Mouse (Mus musculus): ENCODE measurements around the gene Gm49416. TPM values are rescaled to one million over a fixed set of nuclear protein-coding genes. Genes with fewer than 3 reads are reported as not detected.

Gm49416 gene
- polyA plus RNA-seq, 1 experiment from 2014 or later: not detected

DNA sequence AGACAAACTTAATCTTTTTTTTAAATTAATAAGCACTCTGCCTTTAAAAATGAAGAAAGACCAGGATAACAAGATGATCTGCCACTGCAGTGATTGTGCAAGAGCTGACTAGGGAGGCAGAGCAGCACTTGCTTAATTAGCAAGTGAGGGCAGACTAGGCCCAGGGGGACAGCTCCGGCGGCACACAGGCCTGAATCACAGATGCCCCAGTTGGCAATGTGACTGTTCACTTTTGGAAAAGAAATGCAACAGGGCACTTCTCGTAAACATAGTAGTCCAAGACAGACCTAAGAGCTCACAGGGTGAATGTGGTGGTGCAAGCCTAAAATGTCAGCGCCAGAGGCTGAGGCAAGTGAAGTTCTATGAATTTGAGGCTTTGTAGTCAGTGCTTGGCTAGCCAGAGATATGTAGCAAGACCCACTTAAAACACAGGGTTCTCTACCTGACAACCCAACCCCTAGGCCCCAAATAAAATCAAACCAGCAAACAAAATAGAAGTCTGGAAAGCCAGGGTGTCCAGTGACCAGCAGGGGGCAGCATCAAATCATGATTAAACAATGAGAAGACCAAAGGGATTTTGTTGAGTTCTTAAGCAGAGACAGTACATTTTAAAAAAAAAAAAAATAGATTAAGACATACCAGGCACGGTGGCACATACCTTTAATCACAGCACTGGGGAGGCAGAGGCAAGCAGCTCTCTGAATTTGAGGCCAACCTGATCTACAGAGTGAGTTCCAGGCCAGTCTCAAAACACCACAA, 44.2 kb upstream of the Gm49416 start:
- no peak overlapping the region for H3K27ac ChIP-seq (ENCODE audit: low read depth, low read length)
- H3K4me2 ChIP-seq (replicated peaks; ENCODE audit: low read depth): no peak overlapping the region
- H3K27me3 ChIP-seq (replicated peaks; ENCODE audit: control insufficient read depth, insufficient read depth, low read length): no peaks in the 10 kb centered on the region
- ATAC-seq: no peak
- H3K4me3 ChIP-seq (ENCODE audit: low read depth, low read length): no peak overlapping the region
- no peaks in the 10 kb centered on the region for H3K4me1 ChIP-seq (replicated peaks; ENCODE audit: control insufficient read depth, insufficient read depth, low read length)
- no peak overlapping the region for H3K9ac ChIP-seq (ENCODE audit: low read depth, low read length)
- peaks cover 23% of the 10 kb centered on the region for H3K36me3 ChIP-seq (ENCODE audit: control insufficient read depth, insufficient read depth)
- no peaks in the 10 kb centered on the region for H3K9me3 ChIP-seq (ENCODE audit: control insufficient read depth)
- WGBS: 64% methylated on average over 5 of the region's 5 CpGs
- TF ChIP-seq CTCF (IDR thresholded peaks at IDR 0.05; ENCODE audit: low read depth): peak; percentile 76

GRCm38 (mm10) chr19:8848356-8848755, 40.4 kb upstream of the Gm49416 start:
- Histone ChIP-seq H3K4me1 (replicated peaks; ENCODE audit: control insufficient read depth, insufficient read depth, low read length) (no peaks in the 10 kb centered on the region), H3K4me3 (ENCODE audit: low read depth, low read length) (no peak overlapping the region), H3K36me3 (ENCODE audit: control insufficient read depth, insufficient read depth) (peaks cover 23% of the 10 kb centered on the region), H3K27ac (ENCODE audit: low read depth, low read length) (no peak overlapping the region), H3K27me3 (replicated peaks; ENCODE audit: control insufficient read depth, insufficient read depth, low read length) (no peaks in the 10 kb centered on the region), H3K4me2 (replicated peaks; ENCODE audit: low read depth) (no peak overlapping the region), H3K9me3 (ENCODE audit: control insufficient read depth) (no peaks in the 10 kb centered on the region), H3K9ac (ENCODE audit: low read depth, low read length) (no peak overlapping the region)
- TF ChIP-seq CTCF (IDR thresholded peaks at IDR 0.05; ENCODE audit: low read depth): no peak
- 64% methylated on average over 5 of the region's 5 CpGs for WGBS
- no peak for ATAC-seq

- no peak within 1 kb of the TSS for H3K4me3 ChIP-seq (ENCODE audit: low read depth, low read length)
- peaks cover 23% of the 10 kb centered on the region for H3K36me3 ChIP-seq (ENCODE audit: control insufficient read depth, insufficient read depth)
- peak within 1 kb of the TSS; percentile 14; the same call in 1 of the 2 replicates for H3K4me2 ChIP-seq (replicated peaks; ENCODE audit: low read depth)
- no peaks in the 10 kb centered on the region for H3K9me3 ChIP-seq (ENCODE audit: control insufficient read depth)
- H3K27ac ChIP-seq (ENCODE audit: low read depth, low read length): peak within 1 kb of the TSS; percentile 11
- no peaks in the 10 kb centered on the region for H3K4me1 ChIP-seq (replicated peaks; ENCODE audit: control insufficient read depth, insufficient read depth, low read length)
- WGBS: 21% methylated on average over 7 of the region's 7 CpGs
- peak; percentile 74 for ATAC-seq
- no peak for TF ChIP-seq CTCF (IDR thresholded peaks at IDR 0.05; ENCODE audit: low read depth)
- H3K27me3 ChIP-seq (replicated peaks; ENCODE audit: control insufficient read depth, insufficient read depth, low read length): no peaks in the 10 kb centered on the region
- H3K9ac ChIP-seq (ENCODE audit: low read depth, low read length): 0 out of 2 replicates have a peak within 1 kb of the TSS, but pooled peaks have one; percentile 23
Observed at GRCm38 (mm10) chr19:8850402-8850901, 38.3 kb upstream of the Gm49416 start, which contains the start of gene Lrrn4cl. Lrrn4cl (plus strand) TSS chr19:8850768.

DNA sequence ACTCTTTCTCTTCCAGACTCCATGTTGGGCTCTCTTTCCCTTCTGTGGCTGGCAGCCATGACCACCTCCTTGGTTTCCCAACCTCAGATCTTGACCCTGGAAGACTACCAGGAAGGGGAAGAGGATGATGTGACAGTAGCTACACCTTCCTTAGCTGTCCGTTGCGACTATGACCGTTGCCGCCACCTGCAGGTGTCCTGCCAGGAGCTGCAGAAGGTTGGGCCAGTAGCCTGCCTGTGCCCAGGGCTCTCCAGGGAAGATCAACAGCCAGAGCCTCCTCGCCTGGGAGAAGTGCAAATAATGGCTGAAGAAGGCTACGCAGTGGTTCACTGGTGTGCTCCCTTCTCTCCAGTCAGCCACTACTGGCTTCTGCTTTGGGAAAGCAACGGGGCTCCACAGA, 37.1 kb upstream of the Gm49416 start:
- 40% methylated on average over 7 of the region's 7 CpGs for WGBS
- Histone ChIP-seq H3K9ac (ENCODE audit: low read depth, low read length) (no peak overlapping the region), H3K4me2 (replicated peaks; ENCODE audit: low read depth) (peak overlapping the region; percentile 14; the same call in 1 of the 2 replicates), H3K4me1 (replicated peaks; ENCODE audit: control insufficient read depth, insufficient read depth, low read length) (no peaks in the 10 kb centered on the region), H3K4me3 (ENCODE audit: low read depth, low read length) (no peak overlapping the region), H3K9me3 (ENCODE audit: control insufficient read depth) (no peaks in the 10 kb centered on the region), H3K27me3 (replicated peaks; ENCODE audit: control insufficient read depth, insufficient read depth, low read length) (no peaks in the 10 kb centered on the region), H3K27ac (ENCODE audit: low read depth, low read length) (no peak overlapping the region), H3K36me3 (ENCODE audit: control insufficient read depth, insufficient read depth) (peaks cover 13% of the 10 kb centered on the region)
- peak; percentile 35 for TF ChIP-seq CTCF (IDR thresholded peaks at IDR 0.05; ENCODE audit: low read depth)
- ATAC-seq: no peak

- Histone ChIP-seq H3K4me3 (ENCODE audit: low read depth, low read length) (no peak overlapping the region), H3K27ac (ENCODE audit: low read depth, low read length) (no peak overlapping the region), H3K27me3 (replicated peaks; ENCODE audit: control insufficient read depth, insufficient read depth, low read length) (no peaks in the 10 kb centered on the region), H3K4me2 (replicated peaks; ENCODE audit: low read depth) (no peak overlapping the region), H3K9me3 (ENCODE audit: control insufficient read depth) (no peaks in the 10 kb centered on the region), H3K4me1 (replicated peaks; ENCODE audit: control insufficient read depth, insufficient read depth, low read length) (no peaks in the 10 kb centered on the region), H3K9ac (ENCODE audit: low read depth, low read length) (no peak overlapping the region), H3K36me3 (ENCODE audit: control insufficient read depth, insufficient read depth) (0 out of 2 replicates have a peak, but pooled peaks cover 6% of the 10 kb centered on the region)
- ATAC-seq: no peak
- no peak for TF ChIP-seq CTCF (IDR thresholded peaks at IDR 0.05; ENCODE audit: low read depth)
- WGBS: 47% methylated on average over 10 of the region's 10 CpGs
Observed at GRCm38 (mm10) chr19:8852236-8852928, 36.3 kb upstream of the Gm49416 start.

GRCm38 (mm10) chr19:8853117-8853516, 35.6 kb upstream of the Gm49416 start:
- WGBS: 83% methylated on average over 3 of the region's 3 CpGs
- no peak overlapping the region for H3K4me2 ChIP-seq (replicated peaks; ENCODE audit: low read depth)
- no peaks in the 10 kb centered on the region for H3K9me3 ChIP-seq (ENCODE audit: control insufficient read depth)
- no peaks in the 10 kb centered on the region for H3K4me1 ChIP-seq (replicated peaks; ENCODE audit: control insufficient read depth, insufficient read depth, low read length)
- H3K36me3 ChIP-seq (ENCODE audit: control insufficient read depth, insufficient read depth): no peaks in the 10 kb centered on the region
- ATAC-seq: no peak
- H3K4me3 ChIP-seq (ENCODE audit: low read depth, low read length): no peak overlapping the region
- no peak for TF ChIP-seq CTCF (IDR thresholded peaks at IDR 0.05; ENCODE audit: low read depth)
- H3K27me3 ChIP-seq (replicated peaks; ENCODE audit: control insufficient read depth, insufficient read depth, low read length): no peaks in the 10 kb centered on the region
- no peak overlapping the region for H3K9ac ChIP-seq (ENCODE audit: low read depth, low read length)
- H3K27ac ChIP-seq (ENCODE audit: low read depth, low read length): no peak overlapping the region
